Mouse (Mus musculus): ENCODE measurements around the gene Farsa. TPM values are rescaled to one million over a fixed set of nuclear protein-coding genes. Genes with fewer than 3 reads are reported as not detected.
"Not testable (repeated sequence)": the region's sequence is repeated elsewhere in the genome, so short reads cannot be mapped to it uniquely, and the experiment has no call there.

Farsa gene
- polyA plus RNA-seq, 1 experiment from 2014 or later = 105 TPM

DNA sequence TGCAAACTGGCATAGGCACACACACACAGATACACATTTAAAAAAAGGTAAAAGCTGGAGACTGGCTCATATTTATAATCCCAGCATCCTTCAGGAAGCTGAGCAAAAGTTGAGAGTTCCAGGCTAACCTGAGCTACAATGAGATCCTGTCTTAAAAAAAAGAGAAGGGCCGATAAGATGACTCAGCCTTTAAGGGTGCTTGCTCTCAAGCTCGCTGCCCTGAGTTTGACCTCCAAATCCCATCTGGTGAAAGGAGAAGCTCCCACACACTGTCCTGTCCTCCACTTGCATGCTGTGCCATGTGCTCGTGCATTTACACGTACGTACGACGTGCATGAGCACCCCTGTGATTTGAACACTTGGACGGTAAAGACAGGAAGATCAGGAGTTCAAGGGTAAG is 50.7 kb downstream of the Farsa start:
- 80% methylated on average over 8 of the region's 8 CpGs for WGBS
- H3K36me3 ChIP-seq = peaks cover 30% of the 10 kb centered on the region
- H3K27me3 ChIP-seq (replicated peaks) = peaks cover 18% of the 10 kb centered on the region
- H3K27ac ChIP-seq (replicated peaks) = no peak overlapping the region
- no peak overlapping the region for H3K4me2 ChIP-seq
- H3K4me3 ChIP-seq (replicated peaks) = no peak overlapping the region
- no peak overlapping the region for H3K9ac ChIP-seq (replicated peaks)
- ATAC-seq (ENCODE audit: low FRiP score) = no peak
- no peaks in the 10 kb centered on the region for H3K9me3 ChIP-seq (replicated peaks)
- peaks cover 24% of the 10 kb centered on the region for H3K4me1 ChIP-seq

DNA sequence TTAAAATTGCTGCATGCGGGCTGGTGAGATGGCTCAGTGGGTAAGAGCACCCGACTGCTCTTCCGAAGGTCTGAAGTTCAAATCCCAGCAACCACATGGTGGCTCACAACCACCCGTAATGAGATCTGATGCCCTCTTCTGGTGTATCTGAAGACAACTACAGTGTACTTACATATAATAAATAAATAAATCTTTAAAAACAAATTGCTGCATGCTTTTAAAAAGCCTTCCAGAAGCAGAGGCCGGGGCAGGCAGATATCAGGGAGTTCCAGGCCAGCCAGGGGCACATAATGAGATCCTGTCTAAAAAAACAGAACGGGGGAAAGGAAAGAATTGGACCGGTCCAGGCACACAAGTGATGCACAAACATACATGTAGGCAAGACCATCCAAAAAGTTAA is 51.2 kb downstream of the Farsa start:
- Histone ChIP-seq H3K4me3 (replicated peaks) (peak overlapping the region; percentile 40), H3K4me1 (peaks cover 22% of the 10 kb centered on the region), H3K4me2 (peak overlapping the region; percentile 62), H3K27me3 (replicated peaks) (peaks cover 22% of the 10 kb centered on the region), H3K36me3 (peaks cover 35% of the 10 kb centered on the region)
- H3K27ac ChIP-seq (replicated peaks); ATAC-seq (ENCODE audit: low FRiP score); H3K9me3 ChIP-seq (replicated peaks); H3K9ac ChIP-seq (replicated peaks): not testable (repeated sequence)
- 35% methylated on average over 7 of the region's 7 CpGs for WGBS

DNA sequence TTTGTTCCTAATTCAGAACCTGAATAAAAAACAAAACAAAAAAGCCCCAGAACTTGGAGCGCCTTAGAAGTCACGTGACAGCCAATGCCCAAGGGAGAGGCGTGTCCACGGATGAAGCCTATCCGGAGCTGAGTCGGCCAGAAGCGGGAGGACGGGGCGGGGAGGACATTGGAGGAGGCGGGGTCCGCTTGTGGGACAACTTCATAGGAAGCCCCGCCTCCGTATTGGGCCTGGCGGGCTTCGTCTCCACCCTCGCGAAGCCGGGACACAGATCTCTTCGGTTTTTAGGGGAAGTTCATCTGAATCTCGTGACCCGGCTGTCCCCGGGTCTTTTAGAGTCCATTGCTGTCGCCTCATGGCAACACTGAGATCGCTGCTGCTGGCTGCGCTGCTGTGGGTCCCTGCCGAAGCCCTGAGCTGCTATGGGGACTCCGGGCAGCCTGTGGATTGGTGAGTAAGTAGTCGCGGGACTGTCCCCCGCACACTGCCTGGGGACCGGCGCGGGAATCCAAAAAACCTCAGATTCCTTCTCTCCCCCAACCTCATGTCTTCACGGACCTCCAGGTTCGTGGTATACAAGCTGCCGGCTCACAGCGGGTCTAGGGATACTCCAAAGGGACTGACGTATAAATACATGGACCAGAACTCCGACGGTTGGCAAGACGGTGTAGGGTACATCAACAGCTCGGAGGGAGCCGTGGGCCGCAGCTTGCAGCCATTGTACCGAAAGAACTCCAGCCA is 51.8 kb downstream of the Farsa start, which contains the start of gene Dnase2a:
TSS of gene Dnase2a (plus strand) at position 140 of the 741 bp plus-strand sequence.
- ATAC-seq (ENCODE audit: low FRiP score) = peak; percentile 77
- peaks cover 24% of the 10 kb centered on the region for H3K27me3 ChIP-seq (replicated peaks)
- 1% methylated on average over 45 of the region's 45 CpGs for WGBS

DNA sequence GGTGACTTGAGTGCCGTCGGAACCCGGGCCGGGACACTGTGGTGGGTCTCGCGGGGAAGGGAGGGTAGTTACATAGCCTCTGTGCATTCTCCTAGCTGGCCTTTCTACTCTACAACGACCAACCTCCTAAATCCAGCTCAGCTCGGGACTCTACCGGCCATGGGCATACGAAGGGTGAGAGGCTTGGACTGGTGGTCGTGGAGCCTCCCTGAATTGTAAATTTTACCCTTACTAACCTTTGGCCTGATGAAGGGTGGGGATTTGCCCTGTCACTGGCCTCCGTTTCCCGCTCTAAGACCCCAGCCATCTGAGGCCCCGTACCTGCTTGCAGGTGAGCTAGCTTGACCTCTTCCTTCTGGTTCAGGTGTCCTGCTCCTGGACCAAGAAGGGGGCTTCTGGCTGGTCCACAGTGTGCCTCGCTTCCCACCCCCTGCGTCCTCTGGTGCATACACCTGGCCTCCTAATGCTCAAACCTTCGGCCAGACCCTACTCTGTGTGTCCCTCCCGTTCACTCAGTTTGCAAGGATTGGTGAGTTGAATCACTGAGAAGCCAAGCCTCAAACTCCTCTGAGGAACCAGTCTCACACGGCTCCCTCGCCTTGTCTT is 52.5 kb downstream of the Farsa start:
- peaks cover 22% of the 10 kb centered on the region for H3K27me3 ChIP-seq (replicated peaks)
- peak; percentile 22; the same call in 1 of the 2 replicates for ATAC-seq (ENCODE audit: low FRiP score)
- peaks cover 18% of the 10 kb centered on the region for H3K4me1 ChIP-seq
- H3K4me2 ChIP-seq = peak overlapping the region; percentile 62
- peaks cover 45% of the 10 kb centered on the region for H3K36me3 ChIP-seq
- peak overlapping the region; percentile 40 for H3K4me3 ChIP-seq (replicated peaks)
- 51% methylated on average over 20 of the region's 20 CpGs for WGBS
- H3K27ac ChIP-seq (replicated peaks) = no peak overlapping the region
- peak overlapping the region; percentile 49 for H3K9ac ChIP-seq (replicated peaks)
- H3K9me3 ChIP-seq (replicated peaks) = no peaks in the 10 kb centered on the region

More for the DNA sequence above, 51.8 kb downstream of the Farsa start, which contains the start of gene Dnase2a:
- Histone ChIP-seq H3K4me1 (peaks cover 19% of the 10 kb centered on the region), H3K4me2 (peak within 1 kb of the TSS; percentile 62), H3K4me3 (replicated peaks) (peak within 1 kb of the TSS; percentile 40), H3K9me3 (replicated peaks) (no peaks in the 10 kb centered on the region), H3K27ac (replicated peaks) (no peak within 1 kb of the TSS), H3K9ac (replicated peaks) (peak within 1 kb of the TSS; percentile 49), H3K36me3 (peaks cover 41% of the 10 kb centered on the region)

DNA sequence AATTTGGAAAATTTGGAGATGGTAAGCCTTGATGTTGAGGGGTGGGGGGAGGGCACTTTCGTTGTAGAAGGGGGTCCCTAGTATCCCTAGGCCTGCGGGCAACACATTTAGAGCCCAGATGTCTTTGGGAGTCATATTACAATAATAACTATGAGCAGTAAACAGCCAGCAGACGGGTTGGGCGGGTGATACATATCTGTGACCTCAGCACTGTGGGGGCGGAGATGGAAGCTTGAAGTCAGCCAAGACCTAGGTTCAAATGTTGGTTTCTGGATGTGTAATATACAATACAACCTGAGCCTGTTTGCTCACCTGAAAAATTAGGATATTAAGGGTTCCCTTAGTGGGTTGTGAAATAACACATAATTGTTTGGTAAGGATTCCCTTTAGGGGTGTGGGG is 53.2 kb downstream of the Farsa start:
- no peak overlapping the region for H3K4me2 ChIP-seq
- H3K4me3 ChIP-seq (replicated peaks) = no peak overlapping the region
- H3K27ac ChIP-seq (replicated peaks) = no peak overlapping the region
- H3K4me1 ChIP-seq = peaks cover 18% of the 10 kb centered on the region
- no peak overlapping the region for H3K9ac ChIP-seq (replicated peaks)
- peaks cover 51% of the 10 kb centered on the region for H3K36me3 ChIP-seq
- peaks cover 23% of the 10 kb centered on the region for H3K27me3 ChIP-seq (replicated peaks)
- WGBS = 90% methylated on average over 5 of the region's 5 CpGs
- no peak for ATAC-seq (ENCODE audit: low FRiP score)
- no peaks in the 10 kb centered on the region for H3K9me3 ChIP-seq (replicated peaks)

DNA sequence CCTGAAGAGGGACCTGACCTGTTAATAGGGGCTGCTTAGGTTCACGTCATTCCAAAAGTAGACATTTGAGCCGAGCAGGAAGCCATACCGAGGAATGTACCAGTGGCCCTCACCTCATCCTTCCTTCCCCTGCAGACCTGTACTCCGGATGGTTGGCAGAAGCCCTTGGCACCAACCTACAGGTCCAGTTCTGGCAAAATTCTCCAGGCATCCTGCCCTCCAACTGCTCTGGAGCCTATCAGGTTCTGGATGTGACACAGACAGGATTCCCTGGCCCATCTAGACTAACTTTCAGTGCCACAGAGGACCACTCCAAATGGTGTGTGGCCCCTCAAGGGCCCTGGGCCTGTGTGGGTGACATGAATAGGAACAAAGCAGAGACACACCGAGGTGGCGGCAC is 53.8 kb downstream of the Farsa start:
- Histone ChIP-seq H3K9ac (replicated peaks) (no peak overlapping the region), H3K4me1 (peaks cover 18% of the 10 kb centered on the region), H3K4me2 (no peak overlapping the region), H3K4me3 (replicated peaks) (no peak overlapping the region), H3K36me3 (peaks cover 57% of the 10 kb centered on the region), H3K9me3 (replicated peaks) (no peaks in the 10 kb centered on the region), H3K27ac (replicated peaks) (no peak overlapping the region), H3K27me3 (replicated peaks) (peaks cover 27% of the 10 kb centered on the region)
- ATAC-seq (ENCODE audit: low FRiP score) = no peak
- 93% methylated on average over 6 of the region's 6 CpGs for WGBS

DNA sequence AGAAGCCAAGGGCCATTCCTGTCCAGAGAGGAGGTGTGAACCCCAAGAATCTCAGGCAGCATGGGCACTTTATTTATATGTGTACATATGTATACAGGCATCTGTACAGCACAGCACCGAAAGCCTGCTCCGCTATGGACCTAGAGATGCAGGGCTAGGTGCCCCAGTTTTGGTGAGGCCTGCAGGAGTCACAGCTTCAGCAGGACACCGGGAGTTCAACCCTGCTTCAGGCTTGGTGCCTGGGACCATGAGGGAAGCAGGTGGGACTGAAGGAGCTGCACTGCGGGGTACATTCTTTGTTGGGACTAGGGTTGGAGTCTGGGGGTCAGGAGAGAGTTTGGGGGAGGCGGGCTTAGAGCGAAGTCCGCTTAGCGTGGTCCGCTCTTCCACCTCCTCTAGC is 55.1 kb downstream of the Farsa start:
- 82% methylated on average over 9 of the region's 9 CpGs for WGBS
- Histone ChIP-seq H3K9me3 (replicated peaks) (no peaks in the 10 kb centered on the region), H3K9ac (replicated peaks) (no peak overlapping the region), H3K36me3 (peaks cover 70% of the 10 kb centered on the region), H3K27me3 (replicated peaks) (peaks cover 40% of the 10 kb centered on the region), H3K27ac (replicated peaks) (no peak overlapping the region), H3K4me2 (no peak overlapping the region), H3K4me1 (peaks cover 18% of the 10 kb centered on the region), H3K4me3 (replicated peaks) (no peak overlapping the region)
- ATAC-seq (ENCODE audit: low FRiP score) = no peak

DNA sequence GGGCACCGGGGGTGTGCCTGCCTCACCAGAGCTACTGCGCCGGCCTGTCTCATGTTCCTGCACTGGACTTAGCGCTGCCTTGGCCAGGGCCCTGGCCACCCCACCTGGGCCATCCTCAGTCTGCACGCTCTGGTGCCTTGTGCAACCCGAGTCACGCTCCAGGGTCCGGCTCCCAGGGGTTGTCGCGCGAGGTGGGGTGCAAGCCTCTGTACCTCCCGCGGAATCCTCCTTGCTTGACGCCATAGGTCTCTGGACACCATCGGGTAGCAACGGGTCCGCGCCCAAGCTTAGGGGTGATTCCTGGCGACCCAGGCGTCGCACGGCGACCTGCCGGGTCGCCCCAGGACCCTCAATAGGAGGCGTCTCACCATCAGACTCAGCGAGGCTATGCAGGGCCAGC is 55.6 kb downstream of the Farsa start:
- Histone ChIP-seq H3K9ac (replicated peaks) (no peak overlapping the region), H3K27me3 (replicated peaks) (peaks cover 42% of the 10 kb centered on the region), H3K4me1 (peaks cover 18% of the 10 kb centered on the region), H3K4me3 (replicated peaks) (no peak overlapping the region; the same call in 1 of the 2 replicates), H3K27ac (replicated peaks) (no peak overlapping the region), H3K36me3 (peaks cover 75% of the 10 kb centered on the region), H3K9me3 (replicated peaks) (no peaks in the 10 kb centered on the region), H3K4me2 (no peak overlapping the region)
- no peak for ATAC-seq (ENCODE audit: low FRiP score)
- WGBS = 23% methylated on average over 27 of the region's 27 CpGs

DNA sequence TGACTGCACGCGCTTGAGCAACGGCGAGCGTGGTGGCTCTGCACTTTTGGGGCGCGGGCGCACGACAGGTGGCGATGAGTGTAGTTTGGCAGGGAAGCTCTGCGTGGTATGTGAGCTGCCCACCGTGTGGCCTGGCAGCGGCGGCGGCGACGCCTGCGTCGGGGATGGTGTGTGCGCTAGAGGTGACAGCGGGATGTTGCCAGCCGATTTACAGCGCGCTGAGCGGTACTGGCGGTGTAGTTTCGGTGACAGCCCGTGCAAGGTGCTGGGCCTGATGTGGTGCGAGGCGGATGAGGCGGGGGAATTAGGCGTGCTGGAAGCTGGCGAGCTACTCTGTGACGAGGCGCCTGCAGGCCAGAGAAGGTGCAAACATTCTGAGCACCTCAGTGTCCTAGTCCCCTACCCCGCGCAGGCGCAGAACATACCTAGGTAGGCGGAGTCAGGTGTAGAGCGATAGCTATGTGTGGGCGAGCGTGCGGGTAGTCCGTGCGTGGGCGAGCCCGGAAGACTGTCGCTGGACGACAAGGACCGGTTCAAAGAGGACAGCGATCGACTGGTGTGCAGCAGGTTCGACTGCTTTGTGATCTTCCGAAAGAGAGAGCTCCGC is 56.2 kb downstream of the Farsa start:
- 4% methylated on average over 51 of the region's 55 CpGs for WGBS
- Histone ChIP-seq H3K36me3 (peaks cover 81% of the 10 kb centered on the region), H3K4me2 (peak overlapping the region; percentile 51), H3K4me1 (peaks cover 18% of the 10 kb centered on the region), H3K9me3 (replicated peaks) (no peaks in the 10 kb centered on the region), H3K9ac (replicated peaks) (no peak overlapping the region), H3K27me3 (replicated peaks) (peaks cover 46% of the 10 kb centered on the region), H3K4me3 (replicated peaks) (peak overlapping the region; percentile 24), H3K27ac (replicated peaks) (no peak overlapping the region)
- ATAC-seq (ENCODE audit: low FRiP score) = no peak

DNA sequence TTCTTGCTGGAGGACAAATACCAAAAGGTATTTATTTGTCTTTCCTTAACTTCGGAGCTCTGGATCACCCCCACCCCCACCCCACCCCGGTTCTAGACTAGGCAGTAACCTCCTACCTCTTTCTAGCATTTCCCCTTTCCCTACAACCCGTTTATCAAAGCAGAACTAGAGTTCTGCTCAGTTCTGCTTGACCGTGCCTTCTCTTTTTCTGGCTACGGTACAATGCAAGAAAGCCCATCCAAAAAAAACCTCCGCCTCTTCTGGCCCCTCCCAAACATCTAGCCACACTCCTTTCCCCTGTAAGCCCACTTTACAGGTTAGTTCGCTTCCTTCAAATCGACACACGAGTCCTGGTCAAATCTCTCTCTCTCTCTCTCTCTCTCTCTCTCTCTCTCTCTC is 56.7 kb downstream of the Farsa start:
- 17% methylated on average over 9 of the region's 9 CpGs for WGBS
- no peaks in the 10 kb centered on the region for H3K9me3 ChIP-seq (replicated peaks)
- H3K36me3 ChIP-seq = peaks cover 86% of the 10 kb centered on the region
- ATAC-seq (ENCODE audit: low FRiP score) = no peak
- H3K4me2 ChIP-seq = peak overlapping the region; percentile 51
- H3K4me1 ChIP-seq = peaks cover 13% of the 10 kb centered on the region
- peaks cover 47% of the 10 kb centered on the region for H3K27me3 ChIP-seq (replicated peaks)
- H3K4me3 ChIP-seq (replicated peaks) = peak overlapping the region; percentile 24; the same call in 1 of the 2 replicates
- H3K9ac ChIP-seq (replicated peaks) = no peak overlapping the region
- H3K27ac ChIP-seq (replicated peaks) = no peak overlapping the region

DNA sequence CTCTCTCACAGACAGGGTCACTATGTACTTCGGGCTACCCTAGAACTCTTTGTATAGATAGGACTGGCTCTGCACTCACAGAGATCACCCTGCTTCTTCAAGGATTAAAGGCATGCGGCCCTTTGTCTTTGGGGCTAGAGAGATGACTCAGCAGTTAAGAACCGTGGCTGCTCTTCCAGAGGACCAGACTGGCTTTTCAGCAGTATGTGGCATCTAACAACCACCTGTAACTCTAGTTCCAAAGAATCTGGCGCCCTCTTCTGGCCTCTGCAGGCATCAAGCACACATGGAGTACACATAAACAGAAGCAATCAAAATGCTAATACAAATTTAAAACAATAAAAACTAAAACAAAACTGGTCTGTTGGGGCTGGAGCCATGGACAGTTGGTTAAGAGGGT is 57.2 kb downstream of the Farsa start:
- H3K9me3 ChIP-seq (replicated peaks) = no peaks in the 10 kb centered on the region
- H3K27ac ChIP-seq (replicated peaks) = no peak overlapping the region
- no peak for ATAC-seq (ENCODE audit: low FRiP score)
- H3K4me1 ChIP-seq = peaks cover 9% of the 10 kb centered on the region
- H3K4me3 ChIP-seq (replicated peaks) = no peak overlapping the region
- 43% methylated on average over 4 of the region's 4 CpGs for WGBS
- H3K27me3 ChIP-seq (replicated peaks) = peaks cover 47% of the 10 kb centered on the region
- peaks cover 91% of the 10 kb centered on the region for H3K36me3 ChIP-seq
- H3K4me2 ChIP-seq = no peak overlapping the region
- no peak overlapping the region for H3K9ac ChIP-seq (replicated peaks)

DNA sequence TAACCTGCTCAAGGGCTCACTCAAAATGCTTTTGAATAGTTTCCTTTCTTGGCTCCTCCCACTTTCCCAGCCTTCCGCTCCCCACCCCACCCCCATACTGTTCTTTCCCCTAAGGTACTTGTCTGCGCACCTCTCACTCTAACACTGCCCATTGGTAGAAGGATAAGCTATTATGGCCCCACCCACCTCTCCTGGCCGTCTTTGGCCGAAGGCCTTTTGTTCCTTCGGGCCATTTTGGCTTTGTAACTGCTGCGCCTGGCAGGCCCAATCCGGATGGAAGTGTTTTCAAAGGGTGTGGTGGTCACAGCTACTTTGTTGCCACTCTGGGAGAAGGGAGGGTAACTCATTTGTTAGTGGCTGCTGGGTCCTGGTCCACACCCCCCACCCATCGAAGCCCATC is 58.5 kb downstream of the Farsa start:
- H3K9ac ChIP-seq (replicated peaks) = no peak overlapping the region
- H3K27me3 ChIP-seq (replicated peaks) = peaks cover 46% of the 10 kb centered on the region
- H3K27ac ChIP-seq (replicated peaks) = no peak overlapping the region
- no peak overlapping the region for H3K4me2 ChIP-seq
- H3K4me3 ChIP-seq (replicated peaks) = no peak overlapping the region
- H3K9me3 ChIP-seq (replicated peaks) = no peaks in the 10 kb centered on the region
- peaks cover 95% of the 10 kb centered on the region for H3K36me3 ChIP-seq
- 86% methylated on average over 8 of the region's 8 CpGs for WGBS
- ATAC-seq (ENCODE audit: low FRiP score) = no peak
- peaks cover 6% of the 10 kb centered on the region; the same call in 1 of the 2 replicates for H3K4me1 ChIP-seq
